Mouse (Mus musculus): ENCODE results near the gene Serhl.
"Not testable (repeated sequence)": the region's sequence is repeated elsewhere in the genome, so short reads cannot be mapped to it uniquely, and the experiment has no call there.

Serhl gene

GRCm38 (mm10) chr15:83126582-83126981 is 37.3 kb downstream of the Serhl start:
- DNase-seq (ENCODE audit: low spot score) = no peak

GRCm38 (mm10) chr15:83127037-83127436 is 37.7 kb downstream of the Serhl start:
- not testable (repeated sequence) for DNase-seq (ENCODE audit: low spot score)

GRCm38 (mm10) chr15:83129530-83130231 is 40.4 kb downstream of the Serhl start:
- DNase-seq (ENCODE audit: low spot score) = no peak

DNA sequence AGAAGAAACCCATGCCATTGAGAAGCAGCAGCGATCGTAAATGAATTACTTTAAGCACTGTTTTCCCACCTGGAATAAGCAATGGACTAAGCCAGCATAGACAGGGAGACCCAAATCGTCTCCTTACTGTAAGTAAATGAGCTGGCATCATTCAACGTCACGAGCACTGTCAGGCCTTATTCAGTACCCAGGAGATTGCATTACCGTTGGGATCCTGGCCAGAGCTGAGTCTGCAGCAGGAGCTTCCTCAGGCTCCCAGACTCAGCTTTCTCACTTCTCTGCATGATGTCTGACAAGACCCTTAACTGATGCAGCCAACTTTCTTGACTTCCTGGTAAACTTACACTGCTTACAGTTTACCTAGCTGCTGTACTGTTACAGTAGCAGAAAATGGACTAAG is 45.4 kb downstream of the Serhl start:
- DNase-seq (ENCODE audit: low spot score) = no peak

- DNase-seq (ENCODE audit: low spot score) = no peak
Observed at GRCm38 (mm10) chr15:83135654-83136053, 46.3 kb downstream of the Serhl start.

GRCm38 (mm10) chr15:83142861-83143260 is 53.6 kb downstream of the Serhl start:
- no peak for DNase-seq (ENCODE audit: low spot score)

DNA sequence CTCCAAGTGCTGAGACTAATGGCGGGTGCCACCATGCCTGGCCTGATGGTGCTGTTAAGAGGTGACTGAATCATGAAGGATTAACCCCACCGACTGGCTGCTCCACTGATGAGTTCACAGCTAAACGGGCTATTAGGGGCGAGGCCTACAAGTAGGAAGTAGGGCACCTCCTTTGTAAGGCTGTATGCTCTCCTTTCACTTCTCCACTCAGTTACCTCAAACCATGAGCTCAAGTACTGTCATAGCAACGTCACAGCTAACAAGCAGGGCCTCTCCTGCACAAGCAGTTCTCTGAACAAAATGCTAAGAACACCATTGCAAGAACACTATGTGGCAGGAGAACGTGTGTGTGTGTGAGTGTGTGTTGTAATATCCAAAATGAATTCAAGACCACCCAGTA is 56.2 kb downstream of the Serhl start:
- no peak for DNase-seq (ENCODE audit: low spot score)

- no peak for DNase-seq (ENCODE audit: low spot score)
Observed at GRCm38 (mm10) chr15:83148395-83148794, 59.1 kb downstream of the Serhl start.

DNA sequence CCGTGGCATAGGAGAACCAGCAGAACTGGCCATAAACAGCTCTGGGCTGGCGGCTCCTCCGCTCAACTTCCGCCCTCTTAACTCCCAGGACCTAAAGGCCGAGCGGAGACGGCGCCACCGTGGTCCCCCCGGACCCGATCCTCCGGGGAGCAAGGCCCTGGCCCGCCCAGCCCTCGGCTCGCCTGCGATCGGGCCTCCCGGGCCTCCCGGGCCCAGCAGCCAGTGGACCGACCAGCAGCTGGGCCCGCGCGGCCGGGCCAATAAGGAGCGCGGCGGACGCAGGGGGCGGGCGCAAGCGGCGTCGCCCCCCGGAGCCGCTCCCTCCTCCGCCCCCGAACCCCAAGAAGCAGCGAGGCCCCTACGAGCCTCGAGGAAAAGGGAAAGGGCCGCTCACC is 59.5 kb downstream of the Serhl start:
- no peak for DNase-seq (ENCODE audit: low spot score)

- peak; percentile 95 for DNase-seq (ENCODE audit: low spot score)
Observed at GRCm38 (mm10) chr15:83149196-83150072, 60.1 kb downstream of the Serhl start, which contains the start of gene Poldip3. Poldip3 (minus strand) TSS chr15:83149384.

GRCm38 (mm10) chr15:83150073-83150442 is 60.8 kb downstream of the Serhl start:
- no peak for DNase-seq (ENCODE audit: low spot score)

DNA sequence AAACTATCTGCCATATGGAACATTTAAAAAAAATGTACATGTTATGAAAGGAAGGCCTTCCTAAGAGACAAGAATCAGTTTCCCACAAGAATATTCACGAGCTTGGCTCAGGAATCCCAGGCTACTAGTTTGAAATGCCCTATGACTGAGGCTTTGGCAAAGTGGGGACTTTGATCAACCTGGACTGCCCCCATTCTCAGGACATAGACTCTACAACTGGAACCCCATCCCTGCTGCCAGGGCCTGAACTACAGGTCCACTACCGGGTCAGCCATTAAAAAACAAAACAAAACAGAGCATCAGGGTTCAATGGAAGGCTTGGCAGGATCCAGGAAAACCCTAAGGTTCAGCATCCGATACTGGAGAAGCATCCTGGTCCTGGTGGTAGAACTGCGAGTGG is 61.4 kb downstream of the Serhl start:
- no peak for DNase-seq (ENCODE audit: low spot score)

- DNase-seq (ENCODE audit: low spot score) = no peak
Observed at GRCm38 (mm10) chr15:83154309-83154708, 65.0 kb downstream of the Serhl start.

DNA sequence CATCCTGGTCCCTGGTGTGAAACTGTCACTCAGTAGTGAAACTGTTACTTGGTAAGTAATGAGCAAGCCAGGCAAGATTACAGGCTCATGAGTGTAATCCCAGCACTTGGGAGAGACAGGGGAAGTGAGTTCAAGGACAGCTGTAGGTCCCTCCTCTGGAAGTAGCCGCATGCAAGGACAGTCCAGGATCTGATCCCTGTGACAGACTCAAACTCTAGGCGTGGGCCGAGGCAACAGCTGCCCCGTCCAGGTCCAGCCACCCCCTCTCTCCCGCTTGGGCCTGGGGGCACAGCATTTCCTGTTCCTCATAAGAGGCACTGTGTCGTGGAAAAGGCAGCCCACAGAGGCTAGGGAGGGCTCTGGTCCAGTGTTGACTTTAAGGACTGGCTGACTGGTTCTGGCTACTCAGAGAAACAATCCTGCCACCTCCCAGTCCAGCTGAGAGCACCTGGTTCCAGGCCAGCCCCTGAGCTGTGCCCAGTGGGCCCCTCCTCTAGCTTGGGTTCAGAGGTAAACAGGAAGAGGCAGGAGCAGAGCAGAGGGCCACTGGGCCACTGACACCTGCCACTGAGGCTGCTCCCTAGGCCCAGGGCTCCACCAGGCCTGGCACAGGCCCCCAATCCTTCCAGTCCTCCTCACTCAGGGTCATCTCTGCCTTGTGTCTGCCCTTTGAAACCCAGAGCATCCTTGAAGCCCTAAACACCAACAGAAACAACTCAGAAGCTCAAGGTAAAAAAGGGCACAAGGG is 66.5 kb downstream of the Serhl start:
- peak; percentile 55 for DNase-seq (ENCODE audit: low spot score)

- no peak for DNase-seq (ENCODE audit: low spot score)
Observed at GRCm38 (mm10) chr15:83156929-83157666, 67.8 kb downstream of the Serhl start.

- no peak for DNase-seq (ENCODE audit: low spot score)
Observed at GRCm38 (mm10) chr15:83157667-83158064, 68.4 kb downstream of the Serhl start.

DNA sequence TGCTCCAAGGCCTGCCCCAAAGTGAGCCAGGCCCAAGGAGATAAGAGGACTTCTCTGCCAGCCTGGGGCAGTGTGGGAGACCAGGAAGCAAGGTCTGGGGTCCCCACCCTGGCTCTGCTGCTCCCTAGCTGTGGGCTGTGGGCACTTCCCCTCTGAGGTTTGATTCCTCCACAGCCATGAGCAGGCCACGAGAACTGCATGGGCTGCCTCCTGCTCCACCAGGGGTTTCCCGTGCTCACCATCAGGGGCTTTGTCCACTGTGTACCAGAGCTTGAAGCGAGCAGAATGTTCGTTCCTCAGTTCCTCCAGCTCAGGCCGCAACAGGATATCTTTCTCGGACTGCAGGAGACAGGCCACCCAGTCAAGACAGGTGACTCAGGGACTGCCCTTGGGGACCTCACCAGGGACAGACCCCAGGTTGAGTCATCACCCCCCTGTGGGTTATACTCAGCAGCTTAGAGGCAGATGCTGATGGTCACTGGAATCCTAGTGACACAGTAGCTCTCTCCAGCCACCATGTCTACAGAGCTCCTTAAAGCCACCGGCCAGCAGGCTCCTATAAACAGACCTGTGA is 69.4 kb downstream of the Serhl start:
- no peak for DNase-seq (ENCODE audit: low spot score)

DNA sequence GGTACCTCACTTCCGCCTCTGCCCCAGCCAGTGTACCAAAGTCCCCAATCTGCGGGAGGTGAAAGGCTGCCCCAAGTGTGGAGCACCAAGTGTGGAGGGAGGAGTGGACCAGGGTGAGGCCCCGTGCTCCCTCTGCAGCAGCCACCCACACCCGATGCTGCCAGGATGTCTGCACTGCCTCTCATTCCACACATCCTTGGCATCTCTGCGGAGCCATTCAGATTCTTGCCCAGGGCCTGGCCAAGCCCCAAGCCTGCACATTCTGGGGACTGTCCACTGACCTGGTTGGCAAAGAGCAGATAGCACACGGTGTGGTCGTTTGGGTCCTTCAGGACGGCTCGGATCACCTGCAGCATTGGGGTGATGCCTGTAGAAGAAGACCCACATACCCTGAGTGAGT is 70.5 kb downstream of the Serhl start:
- no peak for DNase-seq (ENCODE audit: low spot score)

GRCm38 (mm10) chr15:83160561-83160960 is 71.3 kb downstream of the Serhl start:
- DNase-seq (ENCODE audit: low spot score) = peak; percentile 0

DNA sequence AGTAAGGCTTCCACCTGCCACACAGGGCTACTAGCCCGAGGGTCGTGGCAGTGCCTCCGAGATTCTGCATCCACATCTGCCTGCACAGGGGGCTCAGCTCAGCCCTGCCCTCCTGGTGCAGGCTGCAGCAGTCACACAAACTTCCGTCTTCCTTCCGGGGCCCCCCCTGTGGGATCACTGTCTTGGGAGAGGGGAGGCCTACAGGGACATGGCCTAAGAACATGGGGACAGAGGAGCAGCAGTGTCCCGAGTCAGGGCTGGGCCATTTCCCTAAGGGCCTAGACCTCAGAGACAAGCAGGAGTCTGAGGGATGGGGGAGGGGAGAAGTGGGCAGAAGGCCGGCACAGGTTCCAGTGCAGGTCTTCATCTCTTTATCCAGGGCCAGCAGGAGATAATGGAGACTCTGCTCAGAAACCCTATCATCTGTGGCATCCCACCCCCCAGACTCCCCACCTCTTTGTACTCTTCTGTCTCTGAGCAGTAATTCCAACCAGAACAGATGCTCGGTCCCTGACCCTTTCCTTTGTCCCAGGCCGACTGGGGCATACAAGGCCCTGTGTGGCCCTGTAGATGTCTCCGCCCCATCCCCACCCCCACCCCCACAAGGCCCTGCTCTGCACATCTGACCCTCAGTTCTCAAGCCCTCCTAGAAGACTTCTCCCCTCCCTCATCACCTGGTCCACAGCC is 71.9 kb downstream of the Serhl start:
- no peak for DNase-seq (ENCODE audit: low spot score)

DNA sequence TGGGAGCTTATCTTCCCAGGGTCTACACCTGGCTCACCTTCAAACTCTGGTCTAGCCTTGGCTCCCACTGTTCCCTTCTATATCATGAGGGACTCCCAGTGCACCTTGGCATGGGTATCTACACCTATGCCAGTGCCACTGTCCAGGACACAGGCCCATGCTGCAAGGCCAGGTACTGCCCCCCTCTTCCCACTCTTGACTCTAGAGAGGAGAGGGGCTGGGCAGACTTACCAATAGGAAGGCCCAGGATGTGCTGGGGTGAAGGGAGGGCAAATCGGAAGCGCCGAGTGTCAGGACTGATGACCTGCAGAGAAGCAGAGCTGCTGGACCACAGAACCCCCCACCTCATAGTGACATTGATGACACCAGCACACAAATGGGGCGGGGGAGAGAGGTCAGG is 72.7 kb downstream of the Serhl start:
- DNase-seq (ENCODE audit: low spot score) = peak; percentile 1

Measured in ovary, adult 18-20 months (tissue).